ENCODE assay signal across 15 mouse cellular contexts in genomic region chr14:54960769-54961168, GRCm38 (mm10). TPM values are rescaled to one million over a fixed set of nuclear protein-coding genes. Genes with fewer than 3 reads are reported as not detected.
A peak's percentile ranks its signal among the peaks of the same experiment; 100 is the strongest.
DNase-seq lines count a peak whose midpoint lies in the region; ATAC-seq lines count a peak whose summit lies in the region.
"Had no signal": no experiment of that assay in that cellular context is flagged by ENCODE, and none has a peak within 500 bp of the region (broad histone marks: within the 10 kb centered on the region; RNA-seq: fewer than 3 reads in every experiment).

No protein-coding gene starts in this region.

- H3K9me3 ChIP-seq in heart, embryonic 15.5 days (replicated peaks), result no peaks in the 10 kb centered on the region
- H3K9me3 ChIP-seq: embryonic facial prominence, embryonic 12.5 days; hindbrain, embryonic 10.5 days had no signal

- WGBS in heart, embryonic 15.5 days, result 43% methylated on average over 10 of the region's 10 CpGs

- no peak for ATAC-seq in CD4-positive, CD25-positive, alpha-beta regulatory T cell, adult 4 months
- no peak for ATAC-seq in heart, embryonic 15.5 days (replicated peaks; ENCODE audit: insufficient number of reproducible peaks, insufficient read depth, low FRiP score, low read depth)
- peak; percentile 20; the same call in 1 of the 2 replicates for ATAC-seq in granulocyte monocyte progenitor cell, adult 5-6 weeks (replicated peaks; ENCODE audit: poor library complexity, severe bottlenecking)
- no peak for ATAC-seq in erythroid progenitor cell, adult 5-6 weeks (replicated peaks; ENCODE audit: low FRiP score, poor library complexity, severe bottlenecking)

- H3K4me3 ChIP-seq in heart, embryonic 15.5 days, result peak overlapping the region; percentile 51
- H3K4me3 ChIP-seq: embryonic facial prominence, embryonic 12.5 days; hindbrain, embryonic 10.5 days; left cerebral cortex, adult 2 months had no signal

- H3K9ac ChIP-seq in heart, embryonic 15.5 days, result peak overlapping the region; percentile 35
- H3K9ac ChIP-seq: embryonic facial prominence, embryonic 12.5 days; liver, embryonic 14.5 days had no signal

- H3K36me3 ChIP-seq in heart, embryonic 15.5 days, result peaks cover 15% of the 10 kb centered on the region; the same call in 1 of the 2 replicates
- H3K36me3 ChIP-seq: embryonic facial prominence, embryonic 12.5 days; hindbrain, embryonic 10.5 days had no signal

- peaks cover 45% of the 10 kb centered on the region for H3K4me1 ChIP-seq in heart, embryonic 15.5 days (replicated peaks)
- H3K4me1 ChIP-seq: embryonic facial prominence, embryonic 12.5 days had no signal

- peak overlapping the region; percentile 67 for H3K27ac ChIP-seq in heart, embryonic 15.5 days
- H3K27ac ChIP-seq: embryonic facial prominence, embryonic 12.5 days; hindbrain, embryonic 10.5 days; left cerebral cortex, adult 2 months; liver, embryonic 14.5 days had no signal

- peak overlapping the region; percentile 56 for H3K4me2 ChIP-seq in heart, embryonic 15.5 days
- H3K4me2 ChIP-seq: embryonic facial prominence, embryonic 12.5 days had no signal

- intact Hi-C loops in heart, postnatal 36 days (cut with DNase I), result no loop called here

- no peaks in the 10 kb centered on the region for H3K27me3 ChIP-seq in heart, embryonic 15.5 days
- H3K27me3 ChIP-seq: embryonic facial prominence, embryonic 12.5 days had no signal

- peak; percentile 40 for DNase-seq in CD4-positive, CD25-positive, alpha-beta regulatory T cell, adult 2 months (ENCODE audit: low read depth, low spot score)
- no peak for DNase-seq in heart, postnatal 36 days
- DNase-seq in naive thymus-derived CD4-positive, alpha-beta T cell, adult 2 months (ENCODE audit: low read depth), result peak; percentile 26
- no peak for DNase-seq in MN1 (ENCODE audit: low spot score)
- DNase-seq: adrenal gland, adult 8-10 months; kidney, adult 8-10 months; lung, postnatal 4 days had no signal

RNA-seq across cellular contexts. Expression of gene Myh6, which starts 6.0 kb away (rescaled TPM):
- polyA plus RNA-seq in CD4-positive, CD25-positive, alpha-beta regulatory T cell, adult 4 months (2017; shearing (Covaris generic)), result not detected
- 2,004 and 2,041 TPM in 2 replicates for polyA plus RNA-seq in heart, embryonic 15.5 days (2015; fragmentation: Nextera tagmentation; extraction: Ambion mirVana)
- total RNA-seq in heart, postnatal 36 days (2021), result over 10,000 TPM; 23,066 to 24,862 TPM
- total RNA-seq in granulocyte monocyte progenitor cell, adult 5-6 weeks (2014; fragmentation: Nextera tagmentation), result not detected in 2 replicates
- total RNA-seq in granulocyte monocyte progenitor cell, adult 5-6 weeks (2017), result not detected in 2 replicates
- total RNA-seq in erythroid progenitor cell, adult 5-6 weeks (2015; ENCODE audit: low replicate concordance), result not detected in 2 replicates
- total RNA-seq in erythroid progenitor cell, adult 5-6 weeks (2017; ENCODE audit: low replicate concordance), result not detected in 2 replicates
- total RNA-seq: adrenal gland, adult 8-10 months had no signal

RNA-seq across cellular contexts. Expression of gene Gm17428, which starts 16.0 kb away (rescaled TPM):
- polyA plus RNA-seq in CD4-positive, CD25-positive, alpha-beta regulatory T cell, adult 4 months (2017; shearing (Covaris generic)), result not detected
- polyA plus RNA-seq in heart, embryonic 15.5 days (2015; fragmentation: Nextera tagmentation; extraction: Ambion mirVana), result not detected in 2 replicates
- not detected for total RNA-seq in heart, postnatal 36 days (2021)
- total RNA-seq in granulocyte monocyte progenitor cell, adult 5-6 weeks (2014; fragmentation: Nextera tagmentation), result not detected in 2 replicates
- total RNA-seq in granulocyte monocyte progenitor cell, adult 5-6 weeks (2017), result not detected in 2 replicates
- not detected in 2 replicates for total RNA-seq in erythroid progenitor cell, adult 5-6 weeks (2015; ENCODE audit: low replicate concordance)
- not detected in 2 replicates for total RNA-seq in erythroid progenitor cell, adult 5-6 weeks (2017; ENCODE audit: low replicate concordance)
- total RNA-seq: adrenal gland, adult 8-10 months; left cerebral cortex, adult 2 months had no signal
- polyA plus RNA-seq: embryonic facial prominence, embryonic 12.5 days; hindbrain, embryonic 10.5 days; liver, embryonic 14.5 days had no signal

RNA-seq across cellular contexts. Expression of gene Cmtm5, which starts 24.7 kb away (rescaled TPM):
- not detected for polyA plus RNA-seq in CD4-positive, CD25-positive, alpha-beta regulatory T cell, adult 4 months (2017; shearing (Covaris generic))
- 0.74 and 2.4 TPM in 2 replicates for polyA plus RNA-seq in heart, embryonic 15.5 days (2015; fragmentation: Nextera tagmentation; extraction: Ambion mirVana)
- total RNA-seq in heart, postnatal 36 days (2021), result under 1 TPM in 1 of 2 experiments, not detected in 1; 0.46 TPM
- not detected in 2 replicates for total RNA-seq in granulocyte monocyte progenitor cell, adult 5-6 weeks (2014; fragmentation: Nextera tagmentation)
- total RNA-seq in granulocyte monocyte progenitor cell, adult 5-6 weeks (2017), result not detected in 2 replicates
- not detected in 2 replicates for total RNA-seq in erythroid progenitor cell, adult 5-6 weeks (2015; ENCODE audit: low replicate concordance)
- total RNA-seq in erythroid progenitor cell, adult 5-6 weeks (2017; ENCODE audit: low replicate concordance), result not detected in 2 replicates

RNA-seq across cellular contexts. Expression of gene Il25, which starts 28.3 kb away (rescaled TPM):
- not detected for polyA plus RNA-seq in CD4-positive, CD25-positive, alpha-beta regulatory T cell, adult 4 months (2017; shearing (Covaris generic))
- polyA plus RNA-seq in heart, embryonic 15.5 days (2015; fragmentation: Nextera tagmentation; extraction: Ambion mirVana), result not detected in 2 replicates
- not detected for total RNA-seq in heart, postnatal 36 days (2021)
- not detected in 2 replicates for total RNA-seq in granulocyte monocyte progenitor cell, adult 5-6 weeks (2014; fragmentation: Nextera tagmentation)
- not detected in 2 replicates for total RNA-seq in granulocyte monocyte progenitor cell, adult 5-6 weeks (2017)
- total RNA-seq in erythroid progenitor cell, adult 5-6 weeks (2015; ENCODE audit: low replicate concordance), result not detected in 2 replicates
- total RNA-seq in erythroid progenitor cell, adult 5-6 weeks (2017; ENCODE audit: low replicate concordance), result not detected in 2 replicates
- total RNA-seq: adrenal gland, adult 8-10 months; left cerebral cortex, adult 2 months had no signal
- polyA plus RNA-seq: liver, embryonic 14.5 days had no signal

RNA-seq across cellular contexts. Expression of gene Myh7, which starts 33.7 kb away (rescaled TPM):
- not detected for polyA plus RNA-seq in CD4-positive, CD25-positive, alpha-beta regulatory T cell, adult 4 months (2017; shearing (Covaris generic))
- 4,763 and 4,914 TPM in 2 replicates for polyA plus RNA-seq in heart, embryonic 15.5 days (2015; fragmentation: Nextera tagmentation; extraction: Ambion mirVana)
- total RNA-seq in heart, postnatal 36 days (2021), result 1,000 to 10,000 TPM; 2,242 to 2,437 TPM
- not detected in 2 replicates for total RNA-seq in granulocyte monocyte progenitor cell, adult 5-6 weeks (2014; fragmentation: Nextera tagmentation)
- total RNA-seq in granulocyte monocyte progenitor cell, adult 5-6 weeks (2017), result not detected in 2 replicates
- not detected in 2 replicates for total RNA-seq in erythroid progenitor cell, adult 5-6 weeks (2015; ENCODE audit: low replicate concordance)
- total RNA-seq in erythroid progenitor cell, adult 5-6 weeks (2017; ENCODE audit: low replicate concordance), result not detected in 2 replicates
- total RNA-seq: adrenal gland, adult 8-10 months had no signal

Comparison
In these comparisons a context has a peak if more than half of its experiments do, and no peak if none do; other contexts are left out.
1. DNase-seq: peak in CD4-positive, CD25-positive, alpha-beta regulatory T cell, adult 2 months (single experiment) and naive thymus-derived CD4-positive, alpha-beta T cell, adult 2 months (single experiment); none in heart, postnatal 36 days (0 of 2) and MN1 (single experiment).
2. RNA of gene Myh6, which starts 6.0 kb away (total RNA-seq): 23,066 to 24,862 TPM in heart, postnatal 36 days; not detected in granulocyte monocyte progenitor cell, adult 5-6 weeks and not detected in erythroid progenitor cell, adult 5-6 weeks; every median in the first group is over 1,000 times any median in the second.